Mouse (Mus musculus): Measurements from ENCODE around the gene Olfr148. TPM values are rescaled to one million over a fixed set of nuclear protein-coding genes. Genes with fewer than 3 reads are reported as not detected.

Gene Olfr148
- polyA plus RNA-seq (2016; fragmentation: Nextera tagmentation; extraction: Ambion mirVana), result not detected in 2 replicates

DNA sequence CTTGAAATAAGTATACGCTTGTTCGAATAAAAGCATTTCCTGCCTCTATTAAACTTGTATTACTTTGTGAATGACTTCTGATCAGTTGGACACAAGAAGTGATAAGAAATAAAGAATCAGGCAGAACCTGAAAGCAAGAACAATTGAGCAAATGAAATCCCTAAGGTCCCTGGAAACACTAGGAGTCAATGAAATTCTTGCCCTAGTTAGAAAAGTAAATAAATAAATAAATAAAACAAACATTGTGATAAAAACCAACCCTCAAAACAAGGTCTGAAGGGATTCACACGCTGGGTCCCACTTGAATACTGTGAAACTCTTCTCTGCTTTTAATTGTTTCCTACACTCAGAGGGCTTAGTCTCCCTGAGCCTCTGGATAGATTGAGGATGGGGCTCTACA, at the start of gene Olfr148:
Olfr148 (plus strand) TSS at position 301 of the 400 bp plus-strand sequence.
- Histone ChIP-seq H3K27ac (no peak within 1 kb of the TSS), H3K9me3 (no peaks in the 10 kb centered on the region), H3K4me1 (no peaks in the 10 kb centered on the region), H3K27me3 (ENCODE audit: poor library complexity, severe bottlenecking) (peaks cover 1% of the 10 kb centered on the region; the same call in 1 of the 2 replicates), H3K36me3 (replicated peaks) (no peaks in the 10 kb centered on the region), H3K4me3 (no peak within 1 kb of the TSS)
- DNase-seq (ENCODE audit: extremely low spot score, low spot score), result no peak
- 74% methylated on average over 3 of the region's 3 CpGs for WGBS

DNA sequence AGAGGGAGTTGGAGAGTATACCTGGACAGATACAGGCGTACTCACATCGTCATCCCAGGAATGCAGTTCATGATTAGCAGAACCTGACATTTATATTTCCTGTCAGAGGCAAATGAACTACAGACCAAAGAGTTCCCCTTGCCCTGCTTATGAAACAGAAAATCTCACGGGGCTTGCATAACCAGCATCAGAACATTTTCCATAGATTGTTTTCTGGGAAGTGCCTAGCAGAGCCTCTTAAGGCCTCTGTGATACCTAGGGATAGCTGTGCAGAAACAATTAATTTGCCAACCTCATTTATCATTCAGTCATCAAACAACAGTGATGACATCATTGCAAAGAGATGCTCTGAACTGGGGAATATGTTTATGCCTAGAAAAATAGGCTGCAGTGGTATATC, 35.0 kb upstream of the Olfr148 start, which contains the start of gene Olfr959:
Olfr959 (minus strand) TSS at position 101 of the 400 bp plus-strand sequence.
- WGBS, result 90% methylated on average over 3 of the region's 3 CpGs
- no peaks in the 10 kb centered on the region for H3K36me3 ChIP-seq (replicated peaks)
- no peak for DNase-seq (ENCODE audit: extremely low spot score, low spot score)
- H3K4me1 ChIP-seq, result no peaks in the 10 kb centered on the region
- no peaks in the 10 kb centered on the region for H3K9me3 ChIP-seq
- no peak within 1 kb of the TSS for H3K27ac ChIP-seq
- no peaks in the 10 kb centered on the region for H3K27me3 ChIP-seq (ENCODE audit: poor library complexity, severe bottlenecking)
- H3K4me3 ChIP-seq, result no peak within 1 kb of the TSS

DNA sequence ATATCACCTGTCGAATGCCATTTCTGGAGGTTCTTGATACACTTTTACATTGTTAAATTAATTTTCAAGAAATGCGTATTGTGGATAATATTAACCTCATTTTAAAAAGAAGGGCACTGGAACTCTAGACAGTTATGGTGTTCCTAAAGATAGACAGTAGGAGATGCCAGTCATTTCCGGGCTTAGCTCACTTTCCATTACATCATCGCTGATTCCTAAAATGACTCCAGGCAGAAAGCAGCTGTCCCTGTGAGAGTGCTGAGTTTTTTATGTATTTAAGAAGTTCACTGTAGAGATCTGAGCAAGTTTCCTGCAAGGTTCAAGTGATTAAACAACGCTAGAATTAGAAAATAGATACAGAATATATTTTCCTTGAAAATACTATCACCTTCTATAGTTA, 33.4 kb upstream of the Olfr148 start:
- DNase-seq (ENCODE audit: extremely low spot score, low spot score), result no peak
- WGBS, result 91% methylated on average over 5 of the region's 5 CpGs
- H3K4me3 ChIP-seq, result no peak overlapping the region
- no peaks in the 10 kb centered on the region for H3K27me3 ChIP-seq (ENCODE audit: poor library complexity, severe bottlenecking)
- H3K4me1 ChIP-seq, result no peaks in the 10 kb centered on the region
- H3K27ac ChIP-seq, result no peak overlapping the region
- no peaks in the 10 kb centered on the region for H3K36me3 ChIP-seq (replicated peaks)
- H3K9me3 ChIP-seq, result no peaks in the 10 kb centered on the region

DNA sequence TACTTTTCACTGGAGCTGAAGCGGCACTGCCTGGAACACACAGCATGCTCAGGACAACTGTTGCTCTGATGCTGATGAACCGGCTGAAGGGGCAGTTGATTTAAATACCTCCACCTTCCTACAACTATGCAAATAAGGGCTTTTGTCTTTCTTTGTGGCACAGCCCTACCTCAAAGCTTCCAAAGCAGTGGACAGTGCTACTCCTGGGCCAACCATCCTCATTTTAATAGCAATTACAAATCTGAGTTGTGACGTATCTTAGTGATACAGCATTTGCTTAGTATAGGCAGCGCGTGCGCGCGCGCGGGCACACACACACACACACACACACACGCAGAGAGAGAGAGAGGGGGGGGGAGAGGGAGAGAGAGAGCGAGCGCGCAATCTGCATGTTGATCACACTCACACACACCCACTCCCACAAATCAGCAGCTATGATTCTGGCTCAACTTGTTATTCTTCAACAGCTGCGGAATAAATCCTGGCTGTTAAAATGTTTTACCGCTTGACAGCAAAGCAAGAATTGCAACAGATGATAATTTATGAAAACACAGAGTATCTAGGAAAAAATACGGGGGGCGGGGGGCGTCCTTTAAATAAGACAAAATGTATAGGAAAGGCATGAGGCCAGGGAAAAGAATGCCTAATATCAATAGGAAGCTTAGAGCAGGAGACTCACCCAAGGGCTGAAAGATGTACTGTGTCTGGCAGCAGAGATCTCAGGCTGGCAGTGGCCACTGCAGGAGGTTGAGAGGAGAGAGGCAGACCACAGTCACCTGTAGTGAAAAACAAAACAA, 7.7 kb upstream of the Olfr148 start:
- no peak overlapping the region for H3K27ac ChIP-seq
- H3K4me3 ChIP-seq, result peak overlapping the region; percentile 54
- DNase-seq (ENCODE audit: extremely low spot score, low spot score), result peak; percentile 35
- peaks cover 19% of the 10 kb centered on the region for H3K4me1 ChIP-seq
- no peaks in the 10 kb centered on the region for H3K36me3 ChIP-seq (replicated peaks)
- 1% methylated on average over 19 of the region's 19 CpGs for WGBS
- peaks cover 14% of the 10 kb centered on the region for H3K27me3 ChIP-seq (ENCODE audit: poor library complexity, severe bottlenecking)
- H3K9me3 ChIP-seq, result no peaks in the 10 kb centered on the region

DNA sequence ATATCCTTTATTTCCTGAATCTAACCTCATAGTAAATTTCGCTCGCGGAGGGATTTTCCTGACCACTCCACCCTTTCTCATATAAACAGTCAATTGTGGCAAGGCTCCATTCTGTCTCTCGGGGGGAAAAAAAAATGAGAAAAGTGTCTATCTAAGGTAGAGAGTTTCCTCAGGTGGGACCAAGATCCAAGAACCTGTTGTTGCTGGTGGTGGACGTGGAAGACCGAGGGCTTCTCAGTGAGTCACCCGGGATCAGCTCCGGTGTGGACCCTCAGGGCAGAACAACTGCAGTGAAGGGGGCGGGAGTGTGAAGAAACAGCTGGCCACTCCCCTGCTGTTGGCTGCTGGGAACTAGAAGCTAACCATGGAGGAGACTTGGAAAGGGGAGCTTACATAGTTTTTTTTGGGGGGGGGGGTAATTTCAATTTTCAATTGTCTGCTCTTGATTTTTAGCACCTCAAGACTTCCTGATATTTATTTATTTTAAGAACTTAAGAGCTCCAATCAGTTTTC, 7.1 kb upstream of the Olfr148 start:
- 0% methylated on average over 9 of the region's 9 CpGs for WGBS
- Histone ChIP-seq H3K27ac (no peak overlapping the region), H3K9me3 (no peaks in the 10 kb centered on the region)

DNA sequence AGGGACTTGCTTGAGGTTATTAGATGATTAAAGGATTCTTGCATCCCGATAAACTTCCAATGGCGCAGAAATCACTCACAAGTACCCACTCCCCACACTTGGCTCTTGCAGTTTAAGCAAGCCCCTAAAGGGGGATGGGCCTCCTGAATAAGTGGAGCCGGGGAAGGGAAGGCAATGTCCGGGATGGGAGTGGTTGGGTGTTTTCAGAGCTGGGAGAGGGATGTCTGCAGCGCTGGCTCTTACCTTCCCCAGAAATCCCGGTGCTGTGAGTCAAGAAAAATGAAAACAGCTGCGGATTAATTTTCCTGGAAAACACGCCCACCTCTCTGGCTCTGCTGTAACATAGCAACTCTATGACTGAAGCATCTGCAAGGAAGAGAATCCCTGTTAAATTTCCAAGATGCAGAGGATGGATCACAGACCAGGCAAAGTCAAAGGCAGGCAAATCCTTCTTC, 6.4 kb upstream of the Olfr148 start, which contains the start of gene AW551984:
AW551984 (minus strand) TSS at position 405 of the 455 bp plus-strand sequence.
- Histone ChIP-seq H3K36me3 (replicated peaks) (no peaks in the 10 kb centered on the region), H3K4me3 (peak within 1 kb of the TSS; percentile 54), H3K27ac (no peak within 1 kb of the TSS), H3K9me3 (no peaks in the 10 kb centered on the region), H3K4me1 (peaks cover 19% of the 10 kb centered on the region), H3K27me3 (ENCODE audit: poor library complexity, severe bottlenecking) (peaks cover 14% of the 10 kb centered on the region)
- peak; percentile 35 for DNase-seq (ENCODE audit: extremely low spot score, low spot score)
- 0% methylated on average over 8 of the region's 8 CpGs for WGBS

More for the DNA sequence above, 7.1 kb upstream of the Olfr148 start:
- Histone ChIP-seq H3K4me1 (peaks cover 19% of the 10 kb centered on the region), H3K4me3 (peak overlapping the region; percentile 54), H3K27me3 (ENCODE audit: poor library complexity, severe bottlenecking) (peaks cover 14% of the 10 kb centered on the region), H3K36me3 (replicated peaks) (no peaks in the 10 kb centered on the region)
- peak; percentile 29 for DNase-seq (ENCODE audit: extremely low spot score, low spot score)

DNA sequence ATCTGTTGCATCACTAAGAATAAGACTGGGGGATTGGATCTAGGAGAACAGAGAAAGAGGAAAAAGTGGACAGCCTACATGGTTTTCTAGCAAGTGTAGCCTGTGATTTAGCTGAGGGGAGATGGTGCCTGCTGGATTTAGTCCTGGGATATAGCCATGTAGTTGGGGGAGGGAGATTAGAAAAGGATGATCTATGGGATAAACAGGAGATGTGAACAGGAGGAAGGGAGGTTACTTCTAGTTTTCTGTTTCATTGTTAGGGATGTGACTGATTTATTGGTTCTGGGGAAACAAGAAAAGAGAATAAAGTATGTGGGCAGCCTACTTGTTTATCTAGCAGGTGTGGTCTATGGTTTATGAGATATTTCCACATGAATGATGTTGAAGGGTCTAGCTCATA, 2.0 kb upstream of the Olfr148 start:
- H3K4me3 ChIP-seq, result no peak overlapping the region
- no peaks in the 10 kb centered on the region for H3K9me3 ChIP-seq
- H3K27ac ChIP-seq, result no peak overlapping the region
- H3K36me3 ChIP-seq (replicated peaks), result no peaks in the 10 kb centered on the region
- no peak for DNase-seq (ENCODE audit: extremely low spot score, low spot score)
- H3K27me3 ChIP-seq (ENCODE audit: poor library complexity, severe bottlenecking), result peaks cover 3% of the 10 kb centered on the region; the same call in 1 of the 2 replicates
- peaks cover 8% of the 10 kb centered on the region for H3K4me1 ChIP-seq

DNA sequence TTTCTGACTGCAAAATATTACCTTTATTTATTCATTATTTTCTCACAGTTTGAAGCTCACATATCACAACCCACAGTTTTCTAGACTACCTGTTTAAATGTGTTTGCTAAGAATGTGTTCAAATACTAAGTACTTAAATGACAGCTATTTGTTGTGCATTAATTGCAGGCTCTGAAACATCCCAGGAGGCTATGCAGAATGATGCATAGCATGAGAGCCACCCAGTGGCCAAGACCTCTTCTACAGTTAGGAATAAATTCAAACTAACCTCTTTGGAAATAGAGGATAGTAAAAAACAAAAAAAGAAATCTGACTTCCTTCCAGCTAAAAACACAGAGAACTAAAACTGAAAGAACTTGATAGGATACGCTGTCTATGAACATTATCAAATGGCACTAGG, 1.5 kb downstream of the Olfr148 start:
- Histone ChIP-seq H3K9me3 (no peaks in the 10 kb centered on the region), H3K36me3 (replicated peaks) (no peaks in the 10 kb centered on the region), H3K27ac (no peak overlapping the region), H3K27me3 (ENCODE audit: poor library complexity, severe bottlenecking) (no peaks in the 10 kb centered on the region), H3K4me3 (no peak overlapping the region), H3K4me1 (no peaks in the 10 kb centered on the region)
- no peak for DNase-seq (ENCODE audit: extremely low spot score, low spot score)
- 63% methylated on average over 1 of the region's 1 CpGs for WGBS

DNA sequence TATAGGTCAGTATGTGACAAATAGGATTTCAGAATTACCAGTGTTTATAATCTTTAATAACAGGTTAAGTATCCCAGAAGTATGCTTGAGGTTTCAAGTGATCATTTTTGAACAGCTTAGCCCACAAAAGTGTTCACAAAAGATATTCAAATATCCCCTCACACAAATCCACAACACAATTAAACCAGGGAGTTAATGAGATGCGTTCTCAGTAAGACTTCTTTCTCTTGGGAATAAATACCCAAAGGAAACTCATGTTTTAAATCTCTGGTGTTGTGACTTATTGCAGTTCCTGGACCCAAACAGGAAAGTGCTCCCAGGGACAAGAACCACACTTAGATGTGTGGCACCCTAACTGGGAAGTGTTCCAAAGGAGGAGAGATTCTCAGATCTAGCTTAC, 10.6 kb downstream of the Olfr148 start, which contains the start of gene Olfr960:
Olfr960 (plus strand) TSS at position 301 of the 400 bp plus-strand sequence.
- Histone ChIP-seq H3K27ac (no peak within 1 kb of the TSS), H3K36me3 (replicated peaks) (no peaks in the 10 kb centered on the region), H3K4me3 (no peak within 1 kb of the TSS), H3K4me1 (no peaks in the 10 kb centered on the region), H3K27me3 (ENCODE audit: poor library complexity, severe bottlenecking) (no peaks in the 10 kb centered on the region), H3K9me3 (no peaks in the 10 kb centered on the region)
- DNase-seq (ENCODE audit: extremely low spot score, low spot score), result no peak
- 60% methylated on average over 1 of the region's 1 CpGs for WGBS

DNA sequence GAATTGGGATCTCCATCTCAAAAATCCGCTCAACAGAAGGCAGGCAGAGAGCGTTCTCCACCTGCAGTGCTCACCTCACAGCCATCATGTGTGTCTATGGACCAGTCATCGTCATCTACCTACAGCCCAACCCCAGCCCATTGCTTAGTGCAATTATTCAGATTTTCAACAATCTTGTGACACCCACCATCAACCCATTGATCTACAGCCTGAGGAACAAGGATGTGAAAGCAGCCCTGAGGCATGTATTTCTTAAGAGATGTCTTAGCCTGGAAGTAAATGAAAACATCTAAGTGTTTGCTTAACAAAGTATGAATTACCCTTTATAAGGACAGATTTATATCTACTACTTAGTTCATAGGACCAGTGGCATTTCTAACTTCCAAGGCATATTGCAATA, 13.3 kb downstream of the Olfr148 start:
- H3K27ac ChIP-seq, result no peak overlapping the region
- H3K36me3 ChIP-seq (replicated peaks), result no peaks in the 10 kb centered on the region
- 86% methylated on average over 3 of the region's 3 CpGs for WGBS
- H3K9me3 ChIP-seq, result no peaks in the 10 kb centered on the region
- DNase-seq (ENCODE audit: extremely low spot score, low spot score), result no peak
- no peak overlapping the region for H3K4me3 ChIP-seq
- H3K4me1 ChIP-seq, result no peaks in the 10 kb centered on the region
- no peaks in the 10 kb centered on the region for H3K27me3 ChIP-seq (ENCODE audit: poor library complexity, severe bottlenecking)

DNA sequence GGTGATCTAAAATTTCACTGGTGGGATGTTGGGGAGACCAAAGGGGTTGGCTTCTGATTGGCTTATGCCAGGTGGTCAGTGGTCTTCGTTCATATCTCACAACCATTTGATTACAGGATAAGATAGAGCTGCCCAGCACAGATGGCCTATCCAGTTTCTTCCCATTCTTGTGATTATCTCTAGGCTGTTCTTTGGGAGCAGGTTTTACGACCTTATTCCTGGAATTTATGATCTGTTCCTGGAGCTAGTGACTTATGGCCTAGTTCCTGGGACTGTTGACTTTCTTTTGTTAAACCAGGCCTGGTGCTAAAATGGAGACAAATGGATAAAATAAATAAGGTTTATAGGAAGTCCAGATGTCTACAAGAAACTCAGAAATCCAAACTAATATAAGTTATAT, 14.3 kb downstream of the Olfr148 start:
- DNase-seq (ENCODE audit: extremely low spot score, low spot score), result no peak
- WGBS, result 80% methylated on average over 2 of the region's 2 CpGs
- H3K27me3 ChIP-seq (ENCODE audit: poor library complexity, severe bottlenecking), result no peaks in the 10 kb centered on the region
- H3K9me3 ChIP-seq, result no peaks in the 10 kb centered on the region
- no peaks in the 10 kb centered on the region for H3K36me3 ChIP-seq (replicated peaks)
- no peak overlapping the region for H3K27ac ChIP-seq
- no peaks in the 10 kb centered on the region for H3K4me1 ChIP-seq
- H3K4me3 ChIP-seq, result no peak overlapping the region

DNA sequence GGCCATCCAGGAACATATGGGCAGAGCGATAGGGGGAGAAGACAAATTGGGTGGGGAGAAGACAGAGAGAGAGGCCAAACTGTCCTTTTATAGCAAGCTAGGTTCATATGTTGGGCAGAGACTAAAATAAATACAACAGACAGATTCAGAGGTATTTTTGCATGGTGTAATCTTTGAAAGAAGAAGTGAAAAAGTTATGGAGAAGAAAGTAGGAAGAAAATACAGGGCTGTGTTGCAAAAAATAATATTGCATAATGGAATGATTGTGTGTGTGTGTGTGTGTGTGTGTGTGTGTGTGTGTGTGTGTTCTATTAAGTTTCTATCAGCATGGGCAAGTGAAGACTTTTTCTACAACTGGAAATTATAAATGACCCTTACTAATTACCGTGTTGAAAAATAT, 18.6 kb downstream of the Olfr148 start:
- 88% methylated on average over 2 of the region's 2 CpGs for WGBS
- no peak for DNase-seq (ENCODE audit: extremely low spot score, low spot score)

DNA sequence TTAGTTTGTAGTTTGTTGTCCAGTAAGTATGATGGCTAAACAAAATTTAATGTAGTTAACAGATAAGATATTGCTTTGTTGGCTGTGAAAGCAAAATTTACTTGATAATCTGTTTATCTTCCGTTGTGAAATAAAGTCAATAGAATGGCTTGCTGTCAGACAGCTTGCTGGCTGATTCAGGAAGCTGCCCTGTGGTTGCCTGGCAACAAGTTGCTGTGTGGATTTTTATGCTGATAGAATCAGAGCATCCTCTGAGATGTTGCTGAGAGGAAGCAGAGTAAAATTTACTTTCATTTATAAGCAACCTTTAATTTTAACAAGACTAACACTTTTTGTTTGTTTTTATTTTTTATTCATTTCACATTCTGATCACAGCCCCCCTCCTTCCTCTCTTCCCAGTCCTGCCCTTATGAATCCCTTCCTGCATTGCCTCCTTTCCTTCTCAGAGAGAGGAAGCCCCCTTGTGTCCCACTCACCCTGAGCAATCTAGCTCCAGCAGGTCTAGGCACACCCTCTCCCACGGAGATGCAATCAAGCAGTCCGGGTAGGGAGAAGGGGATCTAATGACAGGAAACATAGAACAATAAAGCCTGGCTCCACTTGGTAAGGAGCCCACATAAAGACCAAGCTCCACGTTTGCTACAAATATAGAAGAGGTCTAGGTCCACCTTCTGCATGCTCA, 23.6 kb downstream of the Olfr148 start:
- Histone ChIP-seq H3K36me3 (replicated peaks) (no peaks in the 10 kb centered on the region), H3K9me3 (no peaks in the 10 kb centered on the region), H3K27me3 (ENCODE audit: poor library complexity, severe bottlenecking) (no peaks in the 10 kb centered on the region), H3K4me1 (no peaks in the 10 kb centered on the region), H3K4me3 (no peak overlapping the region), H3K27ac (no peak overlapping the region)
- no peak for DNase-seq (ENCODE audit: extremely low spot score, low spot score)
- 52% methylated on average over 4 of the region's 4 CpGs for WGBS

More for the DNA sequence above, 18.6 kb downstream of the Olfr148 start:
- no peaks in the 10 kb centered on the region for H3K36me3 ChIP-seq (replicated peaks)
- H3K4me1 ChIP-seq, result no peaks in the 10 kb centered on the region
- no peaks in the 10 kb centered on the region for H3K27me3 ChIP-seq (ENCODE audit: poor library complexity, severe bottlenecking)
- no peak overlapping the region for H3K4me3 ChIP-seq
- no peak overlapping the region for H3K27ac ChIP-seq
- no peaks in the 10 kb centered on the region for H3K9me3 ChIP-seq

All from forebrain, embryonic 10.5 days (tissue).